Mouse (Mus musculus): ENCODE results near the gene Cdh18.
"Not testable (repeated sequence)": the region's sequence is repeated elsewhere in the genome, so short reads cannot be mapped to it uniquely, and the experiment has no call there.

Gene Cdh18

DNA sequence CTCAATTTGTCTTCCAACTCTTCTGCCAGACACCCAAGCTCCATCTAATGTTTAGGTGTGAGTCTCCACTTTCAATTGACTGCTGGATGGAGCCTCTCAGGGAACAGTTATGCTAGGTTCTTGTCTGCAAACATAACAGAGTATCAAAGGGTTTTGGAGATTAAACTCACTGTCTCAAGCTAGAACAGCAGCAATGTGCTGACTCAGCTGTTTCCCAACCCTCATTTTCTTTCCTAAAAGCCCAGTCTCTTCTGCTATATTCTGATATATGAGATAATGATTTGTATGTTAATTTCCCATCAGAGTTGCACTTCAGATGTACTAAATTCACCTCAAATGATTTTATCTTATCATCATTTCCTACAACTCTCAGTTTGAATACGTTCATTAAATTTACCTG lies 398.4 kb downstream of the Cdh18 start:
- no peak for DNase-seq (ENCODE audit: low spot score in 2 of 2)

GRCm38 (mm10) chr15:22969424-22969823 lies 420.6 kb downstream of the Cdh18 start:
- DNase-seq (ENCODE audit: low spot score in 2 of 2), result peak in 1 of 2 experiments; percentile 40

- DNase-seq (ENCODE audit: low spot score in 2 of 2), result no peak
Measured at GRCm38 (mm10) chr15:22980136-22980535, 431.3 kb downstream of the Cdh18 start.

- no peak for DNase-seq (ENCODE audit: low spot score in 2 of 2)
Measured at GRCm38 (mm10) chr15:22984647-22985046, 435.8 kb downstream of the Cdh18 start.

GRCm38 (mm10) chr15:23016680-23017079 lies 467.9 kb downstream of the Cdh18 start:
- DNase-seq (ENCODE audit: low spot score in 2 of 2), result no peak

GRCm38 (mm10) chr15:23021151-23021550 lies 472.3 kb downstream of the Cdh18 start:
- no peak for DNase-seq (ENCODE audit: low spot score in 2 of 2)

DNA sequence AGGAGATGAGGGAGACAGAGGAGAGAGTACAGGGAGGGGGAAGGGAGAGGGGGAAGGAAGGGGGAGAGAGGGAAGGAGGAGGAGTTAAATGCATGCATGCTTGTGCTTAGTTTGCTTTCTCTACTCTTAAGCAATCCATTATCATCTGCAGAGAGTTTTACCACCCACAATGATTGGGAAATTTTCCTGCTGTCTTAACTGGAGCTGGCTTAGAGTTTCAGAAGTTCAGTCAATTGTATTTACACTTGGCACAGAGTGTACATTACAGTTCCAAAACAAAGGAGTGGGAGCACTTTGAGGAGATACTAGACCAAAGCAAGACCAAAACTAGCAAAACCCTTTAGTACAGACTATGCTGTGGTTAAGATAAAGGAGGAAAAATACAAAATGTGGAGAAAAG lies 473.8 kb downstream of the Cdh18 start:
- DNase-seq (ENCODE audit: low spot score in 2 of 2), result no peak

DNA sequence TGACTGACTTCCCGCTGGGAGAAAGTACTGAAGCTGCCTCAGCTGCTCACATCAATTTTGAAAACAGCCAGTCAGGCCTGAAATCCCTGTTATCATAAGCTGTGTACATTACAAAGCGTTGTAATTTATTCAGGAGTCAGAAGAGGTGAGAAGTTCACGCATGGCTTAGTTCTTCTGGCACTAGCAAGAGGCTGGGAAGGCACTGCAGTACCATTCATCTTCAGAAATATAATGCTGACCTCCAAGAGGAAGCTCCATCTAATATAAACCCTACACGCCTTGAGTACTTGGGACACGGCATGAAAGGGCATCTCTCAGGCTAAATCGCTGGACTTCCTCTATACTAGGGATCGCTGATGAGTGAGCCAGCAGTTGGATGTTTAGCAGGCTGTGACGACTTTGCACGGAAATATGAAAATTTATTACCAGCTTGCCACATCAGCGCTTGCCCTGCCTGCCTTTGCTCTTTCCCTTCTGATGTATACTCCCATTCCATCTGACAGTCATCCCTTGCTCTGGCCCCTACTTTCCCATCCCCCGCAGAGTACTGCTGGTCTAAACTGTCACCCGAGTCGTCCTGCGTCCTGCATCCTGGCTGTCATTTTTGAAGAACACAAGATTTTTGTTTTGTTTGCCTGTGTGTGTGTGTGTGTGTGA lies 486.9 kb downstream of the Cdh18 start:
- peak in 1 of 2 experiments; percentile 16 for DNase-seq (ENCODE audit: low spot score in 2 of 2)

DNA sequence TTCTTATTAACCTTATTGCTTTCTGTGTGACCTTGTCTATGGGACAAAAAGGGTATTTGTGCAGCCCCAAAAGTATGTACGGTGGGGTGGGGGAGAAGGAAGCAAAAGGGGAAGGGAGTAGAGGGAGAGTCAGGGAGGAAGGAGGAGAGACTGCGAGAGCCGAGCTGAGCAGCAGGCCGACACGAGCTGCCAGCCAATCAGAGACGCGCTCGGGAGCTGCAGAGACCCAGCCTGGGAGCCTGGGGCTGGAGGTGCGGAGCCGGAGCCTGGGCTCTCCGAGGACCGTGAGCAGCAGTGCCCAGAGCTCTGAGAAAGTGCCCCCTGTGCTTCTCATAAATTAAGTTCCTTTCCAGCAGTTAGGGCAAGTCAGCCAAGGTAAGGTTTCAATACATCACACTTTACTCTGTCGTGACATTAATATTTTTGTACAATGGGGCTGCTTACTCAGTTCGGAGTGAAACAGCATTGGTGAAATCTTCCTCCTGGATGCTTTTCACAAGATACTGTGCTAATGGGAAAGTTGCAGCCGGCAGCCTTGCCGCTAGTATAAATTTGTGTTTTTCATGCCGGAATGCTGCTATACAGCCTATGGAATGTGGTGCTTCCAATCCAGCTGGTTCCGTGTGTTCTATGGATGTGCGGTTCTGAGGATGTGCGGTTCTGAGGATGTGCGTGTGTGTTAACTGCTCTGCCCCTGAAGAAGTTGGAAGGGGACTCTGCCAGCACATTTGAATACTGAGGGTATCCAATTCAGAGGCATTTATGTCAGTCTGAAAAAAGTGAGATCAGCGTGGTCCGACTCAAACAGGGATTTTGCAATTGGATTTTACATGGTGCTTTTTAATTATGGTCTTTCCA lies 487.6 kb downstream of the Cdh18 start:
- peak; percentile 46 to 79 for DNase-seq (ENCODE audit: low spot score in 2 of 2)

- DNase-seq (ENCODE audit: low spot score in 2 of 2), result no peak
Measured at GRCm38 (mm10) chr15:23037561-23037960, 488.7 kb downstream of the Cdh18 start.

GRCm38 (mm10) chr15:23046127-23046785 lies 497.4 kb downstream of the Cdh18 start:
- DNase-seq (ENCODE audit: low spot score in 2 of 2), result no peak

- DNase-seq (ENCODE audit: low spot score in 2 of 2), result no peak
Measured at GRCm38 (mm10) chr15:23052006-23052405, 503.2 kb downstream of the Cdh18 start.

- DNase-seq (ENCODE audit: low spot score in 2 of 2), result not testable (repeated sequence)
Measured at GRCm38 (mm10) chr15:23085326-23085725, 536.5 kb downstream of the Cdh18 start.

GRCm38 (mm10) chr15:23087535-23087934 lies 538.7 kb downstream of the Cdh18 start:
- no peak for DNase-seq (ENCODE audit: low spot score in 2 of 2)

- no peak for DNase-seq (ENCODE audit: low spot score in 2 of 2)
Measured at GRCm38 (mm10) chr15:23096601-23097000, 547.8 kb downstream of the Cdh18 start.

DNA sequence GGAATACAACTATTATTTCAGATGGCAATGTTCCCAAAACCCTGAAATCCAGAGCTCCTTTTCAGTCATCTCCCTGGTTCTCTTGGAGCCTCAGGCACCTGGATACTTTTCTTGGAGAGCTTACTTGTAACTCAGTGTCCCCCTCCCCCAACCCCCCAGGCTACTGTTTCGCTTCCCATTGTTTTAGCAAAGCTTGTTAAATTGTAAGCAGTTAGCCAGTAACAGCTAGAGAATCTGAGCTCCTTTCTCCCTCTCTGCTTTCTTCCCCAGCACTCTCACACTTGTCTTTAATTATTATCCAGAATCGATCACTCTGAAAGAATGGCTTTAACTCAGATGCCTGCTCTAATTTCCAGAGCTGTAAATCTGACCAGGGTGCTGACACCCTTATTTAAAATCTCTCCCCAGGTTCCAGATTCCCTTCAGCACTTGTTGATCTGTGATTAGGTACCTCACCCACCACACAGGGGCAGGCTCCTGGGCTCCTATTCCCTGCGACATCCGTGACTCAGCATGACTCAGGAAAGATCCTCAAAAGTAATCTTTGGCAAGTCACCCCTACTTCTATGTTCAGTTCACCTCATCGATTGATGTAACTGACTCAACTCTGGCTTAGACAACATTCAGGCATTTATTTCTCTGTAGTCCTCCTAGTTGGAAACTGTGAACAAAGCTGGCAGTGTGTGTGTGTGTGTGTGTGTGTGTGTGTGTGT lies 556.0 kb downstream of the Cdh18 start:
- no peak for DNase-seq (ENCODE audit: low spot score in 2 of 2)

GRCm38 (mm10) chr15:23134950-23135715 lies 586.3 kb downstream of the Cdh18 start:
- DNase-seq (ENCODE audit: low spot score in 2 of 2), result no peak

DNA sequence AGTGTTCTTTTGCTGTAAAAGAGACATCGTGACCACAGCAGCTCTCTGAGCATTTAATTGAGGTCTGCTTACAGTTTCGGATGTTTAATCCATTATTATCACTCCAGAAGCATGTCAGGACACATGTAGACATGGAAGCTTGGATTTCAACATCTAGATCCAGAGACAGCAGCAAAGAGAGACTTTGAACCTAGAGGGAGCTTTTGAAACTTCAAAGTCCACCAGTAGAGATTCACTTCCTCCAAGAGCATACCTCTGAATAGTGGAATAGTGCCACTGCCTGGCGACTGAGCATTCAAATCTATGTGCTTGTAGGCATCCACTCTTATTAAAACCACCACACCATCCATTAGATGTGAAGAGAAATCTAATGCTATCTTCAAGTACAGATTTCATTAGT lies 588.1 kb downstream of the Cdh18 start:
- no peak for DNase-seq (ENCODE audit: low spot score in 2 of 2)

- not testable (repeated sequence) for DNase-seq (ENCODE audit: low spot score in 2 of 2)
Measured at GRCm38 (mm10) chr15:23142907-23143306, 594.1 kb downstream of the Cdh18 start.

GRCm38 (mm10) chr15:23155883-23156282 lies 607.1 kb downstream of the Cdh18 start:
- DNase-seq (ENCODE audit: low spot score in 2 of 2), result no peak

DNA sequence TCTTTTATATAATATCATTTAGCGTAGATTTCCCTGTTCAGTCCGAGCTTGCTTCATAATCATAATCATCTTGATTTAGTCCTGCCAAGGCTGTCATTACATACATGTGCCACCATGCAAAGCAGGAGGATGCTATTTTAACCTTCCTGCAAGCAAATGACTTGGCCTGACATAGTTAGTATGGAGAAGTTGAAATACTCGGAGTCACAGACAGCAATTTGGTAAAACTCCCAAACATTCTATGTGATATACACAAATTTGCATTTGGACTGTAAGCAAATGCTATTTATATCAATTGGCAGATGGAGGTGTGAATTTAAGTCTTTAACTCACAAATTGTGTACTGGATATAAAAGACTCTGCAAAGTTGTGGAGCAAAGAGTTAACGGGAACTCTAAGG lies 616.0 kb downstream of the Cdh18 start:
- DNase-seq (ENCODE audit: low spot score in 2 of 2), result no peak
